Mouse (Mus musculus) C2C12 (cell line): ENCODE measurements around the gene Prrc2a. TPM values are rescaled to one million over a fixed set of nuclear protein-coding genes. Genes with fewer than 3 reads are reported as not detected.

Experiments
- H3K27me3 ChIP-seq: one replicate; pipeline ENCODE4 v1.6.1; 2011; ENCODE audit not compliant: control insufficient read depth, insufficient read depth, insufficient read length
- H3K36me3 ChIP-seq: one replicate; pipeline ENCODE4 v1.6.1; 2011; ENCODE audit not compliant: control insufficient read depth, insufficient read depth
- H3K4me3 ChIP-seq: one replicate; pipeline ENCODE4 v1.5.1; 2011; ENCODE audit warnings: mild to moderate bottlenecking, control low read depth; ENCODE audit not compliant: poor library complexity, insufficient read depth, severe bottlenecking
- H3K79me2 ChIP-seq: one replicate; pipeline ENCODE4 v1.6.1; 2011; ENCODE audit not compliant: control insufficient read depth, insufficient read depth
- H3K79me3 ChIP-seq: one replicate; pipeline ENCODE4 v1.6.1; 2011; ENCODE audit warnings: low read depth, control low read depth
- H3ac ChIP-seq: one replicate; pipeline ENCODE3; 2011; ENCODE audit warnings: low read depth; ENCODE audit not compliant: control insufficient read depth, insufficient read length
- CEBPB ChIP-seq: IDR thresholded peaks from one replicate; pipeline ENCODE4 v1.6.1; 2011; ENCODE audit warnings: low read depth, mild to moderate bottlenecking, control low read depth, moderate library complexity
- CTCF ChIP-seq: IDR thresholded peaks from one replicate; pipeline ENCODE4 v1.5.1; 2011; ENCODE audit not compliant: control insufficient read depth, insufficient read depth, insufficient read length
- FOSL1 ChIP-seq: IDR thresholded peaks from one replicate; pipeline ENCODE4 v1.8.0; 2011; ENCODE audit warnings: mild to moderate bottlenecking, low read length; ENCODE audit not compliant: poor library complexity, insufficient read depth, severe bottlenecking
- MAX ChIP-seq: IDR thresholded peaks from one replicate; pipeline ENCODE4 v1.6.1; 2011; ENCODE audit warnings: mild to moderate bottlenecking, control low read depth
- MYOD1 ChIP-seq: IDR thresholded peaks from one replicate; pipeline ENCODE4 v1.6.1; 2011; ENCODE audit warnings: low read depth; ENCODE audit not compliant: control insufficient read depth, insufficient read length
- MYOG ChIP-seq: IDR thresholded peaks from one replicate; pipeline ENCODE4 v1.6.1; 2011; ENCODE audit not compliant: control insufficient read depth, insufficient read length; ENCODE audit errors: extremely low read depth
- USF1 ChIP-seq: IDR thresholded peaks from one replicate; pipeline ENCODE4 v1.6.1; 2011; ENCODE audit warnings: low read depth, mild to moderate bottlenecking, control low read depth, moderate library complexity
- polyA plus RNA-seq: library from polyadenylated mRNA; unstranded; fragments of >200 nt; fragmentation: generic; extraction: Trizol; gene quantifications from one replicate; pipeline ENCODE4 v1.2.1, GENCODE M21; 2012; ENCODE audit warnings: missing spikeins

Prrc2a gene
- polyA plus RNA-seq, 1 experiment = 183 TPM

DNA sequence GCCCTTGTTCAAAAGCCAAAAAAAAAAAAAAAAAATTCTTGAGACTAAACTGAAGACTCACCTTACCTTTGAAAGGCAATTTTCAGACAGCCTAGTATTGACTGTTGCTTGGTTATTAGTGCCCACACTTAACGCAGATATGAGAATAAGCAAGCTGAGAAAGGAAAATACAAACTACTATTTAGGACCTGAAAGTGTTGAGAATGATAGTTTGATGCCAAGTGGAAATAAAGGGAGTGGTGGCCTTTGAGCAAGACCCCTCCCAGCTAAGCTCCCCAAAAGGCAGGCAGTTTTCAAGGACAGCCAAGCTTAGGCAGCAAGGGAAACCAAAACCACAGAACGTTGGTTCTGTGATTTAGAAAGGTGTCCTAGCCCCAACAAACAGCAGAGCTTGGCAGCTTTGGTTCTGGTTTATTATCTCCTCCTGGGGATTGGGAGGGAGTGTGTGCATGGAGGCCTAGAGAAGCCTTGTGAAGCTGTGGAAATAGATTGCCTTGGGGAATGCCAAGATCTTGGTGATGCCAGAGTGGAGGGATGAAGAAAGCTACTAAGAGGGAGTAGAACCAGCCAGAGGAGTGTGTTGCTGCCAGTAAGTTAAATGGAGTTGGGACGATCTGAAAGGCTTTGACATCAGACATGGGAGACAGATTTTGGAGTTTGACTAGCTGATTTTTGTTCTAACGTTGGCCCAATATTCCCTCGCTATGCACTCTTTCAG, 16.6 kb downstream of the Prrc2a start:
- Histone ChIP-seq H3K79me3 (peaks cover 3% of the 10 kb centered on the region), H3K4me3 (no peak overlapping the region), H3ac (no peak overlapping the region), H3K27me3 (no peaks in the 10 kb centered on the region), H3K79me2 (peaks cover 12% of the 10 kb centered on the region), H3K36me3 (peaks cover 94% of the 10 kb centered on the region)
- no peak for TF ChIP-seq CTCF
- no peak for TF ChIP-seq MYOG
- no peak for TF ChIP-seq MYOD1
- TF ChIP-seq FOSL1 = no peak
- TF ChIP-seq CEBPB = no peak
- TF ChIP-seq MAX = no peak
- TF ChIP-seq USF1 = no peak

DNA sequence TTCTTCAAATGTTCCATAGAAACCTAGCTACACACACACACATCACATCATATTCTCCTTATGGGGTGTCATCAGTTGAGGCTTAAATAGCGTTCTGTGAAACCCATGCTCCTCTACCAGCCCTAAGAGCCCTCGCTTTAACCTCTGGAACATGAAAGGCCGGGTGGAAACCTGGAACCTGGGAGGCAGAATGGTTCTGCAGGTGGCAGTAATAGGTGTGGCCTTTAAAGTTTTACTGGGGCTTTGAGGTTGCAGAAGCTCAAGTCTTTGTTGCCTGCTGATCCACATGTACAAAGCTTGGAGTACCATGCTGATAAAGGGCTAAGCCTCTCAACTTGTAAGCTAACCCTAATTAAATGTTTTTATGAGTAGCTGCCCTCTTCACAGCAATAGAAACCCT, 17.3 kb downstream of the Prrc2a start:
- peaks cover 2% of the 10 kb centered on the region for H3K79me3 ChIP-seq
- no peak overlapping the region for H3K4me3 ChIP-seq
- TF ChIP-seq MAX (no peak), USF1 (no peak), CTCF (no peak), MYOG (no peak), CEBPB (no peak), FOSL1 (no peak), MYOD1 (no peak)
- no peaks in the 10 kb centered on the region for H3K27me3 ChIP-seq
- H3K36me3 ChIP-seq = peaks cover 94% of the 10 kb centered on the region
- peaks cover 5% of the 10 kb centered on the region for H3K79me2 ChIP-seq
- H3ac ChIP-seq = no peak overlapping the region

DNA sequence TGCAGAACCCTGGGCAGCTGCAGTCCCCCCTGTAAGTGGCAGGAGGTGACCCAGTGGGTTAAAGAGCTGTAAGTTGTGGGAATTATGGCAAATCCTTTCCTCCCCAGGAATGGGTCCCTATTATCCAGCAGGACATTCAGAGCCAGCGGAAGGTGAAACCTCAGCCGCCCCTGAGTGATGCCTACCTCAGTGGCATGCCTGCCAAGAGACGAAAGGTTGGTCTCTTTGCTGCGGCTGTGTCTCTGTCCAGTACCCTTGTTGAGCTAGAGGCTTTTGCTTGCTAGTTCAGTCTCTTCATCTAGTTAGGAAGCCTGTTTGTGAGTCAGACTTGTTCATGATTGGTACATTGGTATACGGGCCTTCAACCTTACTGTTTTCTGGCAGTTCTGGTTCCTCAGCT, 18.6 kb downstream of the Prrc2a start:
- Histone ChIP-seq H3K36me3 (peaks cover 94% of the 10 kb centered on the region), H3K27me3 (no peaks in the 10 kb centered on the region), H3K79me2 (no peaks in the 10 kb centered on the region), H3ac (no peak overlapping the region), H3K79me3 (peaks cover 2% of the 10 kb centered on the region), H3K4me3 (no peak overlapping the region)
- TF ChIP-seq FOSL1 (no peak), MYOG (no peak), CTCF (no peak)

GRCm38 (mm10) chr17:35141971-35142370, 22.7 kb downstream of the Prrc2a start:
- H3K27me3 ChIP-seq = no peaks in the 10 kb centered on the region
- no peak for TF ChIP-seq MYOD1
- no peak for TF ChIP-seq USF1
- no peak for TF ChIP-seq MYOG
- TF ChIP-seq FOSL1 = no peak
- no peak for TF ChIP-seq CTCF
- no peak for TF ChIP-seq MAX
- no peak for TF ChIP-seq CEBPB

GRCm38 (mm10) chr17:35140490-35140996, 24.2 kb downstream of the Prrc2a start:
- no peaks in the 10 kb centered on the region for H3K27me3 ChIP-seq
- peaks cover 46% of the 10 kb centered on the region for H3K79me3 ChIP-seq
- H3ac ChIP-seq = no peak overlapping the region
- no peak overlapping the region for H3K4me3 ChIP-seq
- no peak for TF ChIP-seq USF1
- no peak for TF ChIP-seq CTCF
- TF ChIP-seq MYOD1 = no peak
- no peak for TF ChIP-seq FOSL1
- no peak for TF ChIP-seq MAX
- TF ChIP-seq CEBPB = no peak
- no peak for TF ChIP-seq MYOG
- peaks cover 54% of the 10 kb centered on the region for H3K79me2 ChIP-seq
- H3K36me3 ChIP-seq = peaks cover 69% of the 10 kb centered on the region

More at GRCm38 (mm10) chr17:35141971-35142370, 22.7 kb downstream of the Prrc2a start:
- H3K4me3 ChIP-seq = no peak overlapping the region
- peaks cover 33% of the 10 kb centered on the region for H3K79me3 ChIP-seq
- H3K36me3 ChIP-seq = peaks cover 84% of the 10 kb centered on the region
- peaks cover 40% of the 10 kb centered on the region for H3K79me2 ChIP-seq
- H3ac ChIP-seq = no peak overlapping the region
